Mouse (Mus musculus) cerebral cortex, adult 2 months (tissue): ENCODE measurements around the gene Nfic.

Experiments used
- WGBS: fragments of 180-500 bp; shearing (Covaris S2); methylation state at CpG from one replicate; pipeline ENCODE4 v1.1.7; 2018; 5-methylcytosine and 5-hydroxymethylcytosine counted together

The Nfic gene

DNA sequence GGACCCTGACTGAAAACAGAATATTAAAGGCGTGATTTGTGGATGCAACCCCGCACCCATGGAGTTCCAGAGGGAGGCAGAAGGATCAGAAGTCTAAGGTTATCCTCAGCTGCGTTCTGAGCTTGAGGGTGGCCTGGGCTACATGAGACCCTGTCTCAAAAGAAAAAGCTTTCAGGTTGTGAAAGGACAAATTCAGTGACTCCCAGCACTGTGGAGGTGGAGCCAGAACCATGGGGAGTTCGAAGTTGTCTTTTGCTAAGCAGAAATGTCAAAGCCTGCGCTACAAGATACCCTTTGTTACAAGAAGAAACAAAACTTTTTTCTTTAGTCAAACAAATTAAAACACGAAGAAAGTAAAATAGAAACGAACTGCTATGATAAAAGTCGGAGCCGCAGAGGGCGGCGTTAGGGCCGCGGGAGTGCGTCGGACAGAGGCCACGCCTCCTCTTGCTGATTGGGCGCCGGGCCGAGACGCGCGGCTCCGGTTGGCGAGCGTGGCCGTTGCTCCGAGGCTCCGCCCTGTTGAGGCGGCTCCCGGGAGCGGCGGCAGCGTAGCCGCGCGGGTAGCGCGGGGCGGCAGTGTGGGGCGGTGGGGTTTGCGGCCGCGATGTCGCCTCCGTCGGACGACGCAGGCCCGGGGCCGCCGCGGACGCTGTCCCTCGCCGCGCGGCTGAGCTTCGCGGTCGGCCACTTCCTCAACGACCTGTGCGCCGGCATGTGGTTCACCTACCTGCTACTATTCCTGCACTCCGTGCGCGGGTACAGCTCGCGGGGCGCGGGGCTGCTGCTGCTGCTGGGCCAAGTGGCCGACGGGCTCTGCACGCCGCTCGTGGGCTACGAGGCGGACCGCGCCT is 98.2 kb downstream of the Nfic start, which contains the start of gene Mfsd12:
Gene Mfsd12, plus strand, starts transcription at position 501 of the 854 bp plus-strand sequence.
- 2% methylated on average over 79 of the region's 79 CpGs for WGBS

DNA sequence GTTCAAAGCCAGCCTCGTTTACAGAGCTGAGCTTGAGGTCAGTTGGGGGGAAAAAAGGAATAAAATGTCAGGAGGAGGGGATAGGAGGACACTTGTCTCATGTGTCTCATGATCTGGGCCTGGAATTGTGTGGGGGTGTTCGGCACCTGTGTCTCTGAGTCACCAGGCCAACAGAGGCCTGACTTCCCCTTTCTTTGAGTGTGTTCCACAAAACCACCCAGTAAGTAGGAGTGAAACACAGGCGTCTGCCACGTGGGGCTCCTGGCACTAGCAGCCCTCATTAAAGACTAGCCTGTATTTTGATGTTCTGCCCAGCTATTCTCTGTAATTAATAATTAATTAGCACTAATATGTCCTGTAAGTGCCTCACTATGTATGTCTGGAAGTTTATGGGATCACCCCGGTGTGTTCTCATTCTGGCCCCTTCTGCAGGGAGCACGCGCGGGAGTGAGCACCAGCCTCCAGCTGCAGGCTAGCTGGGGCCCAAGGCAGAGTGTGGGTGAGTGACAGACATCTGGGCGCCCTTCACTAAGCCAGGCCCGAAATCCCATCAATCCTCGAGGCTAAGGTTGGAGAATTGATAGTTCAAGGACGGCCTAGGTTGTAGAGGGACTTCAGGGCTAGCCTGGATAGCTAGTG is 99.0 kb downstream of the Nfic start:
- WGBS: 51% methylated on average over 12 of the region's 12 CpGs

DNA sequence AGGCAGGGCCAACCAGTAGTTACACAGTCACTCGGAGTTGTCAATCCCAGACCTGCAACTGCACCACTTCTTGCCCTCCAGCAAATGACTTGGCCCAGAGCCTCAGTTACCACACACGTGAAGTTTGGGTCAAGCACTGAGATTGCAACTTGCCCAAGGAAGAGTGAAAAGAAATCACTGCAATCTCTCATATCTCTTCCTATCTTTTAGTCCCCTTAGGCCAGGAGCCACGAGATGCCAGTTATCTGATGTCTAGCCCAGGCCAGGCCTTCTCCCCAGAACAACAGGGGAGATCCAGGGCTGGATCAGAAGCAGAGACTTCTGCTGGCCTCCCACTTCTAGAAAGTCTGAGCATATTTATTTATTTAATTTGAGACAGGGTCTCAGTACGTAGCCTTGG is 99.9 kb downstream of the Nfic start:
- 82% methylated on average over 4 of the region's 4 CpGs for WGBS

DNA sequence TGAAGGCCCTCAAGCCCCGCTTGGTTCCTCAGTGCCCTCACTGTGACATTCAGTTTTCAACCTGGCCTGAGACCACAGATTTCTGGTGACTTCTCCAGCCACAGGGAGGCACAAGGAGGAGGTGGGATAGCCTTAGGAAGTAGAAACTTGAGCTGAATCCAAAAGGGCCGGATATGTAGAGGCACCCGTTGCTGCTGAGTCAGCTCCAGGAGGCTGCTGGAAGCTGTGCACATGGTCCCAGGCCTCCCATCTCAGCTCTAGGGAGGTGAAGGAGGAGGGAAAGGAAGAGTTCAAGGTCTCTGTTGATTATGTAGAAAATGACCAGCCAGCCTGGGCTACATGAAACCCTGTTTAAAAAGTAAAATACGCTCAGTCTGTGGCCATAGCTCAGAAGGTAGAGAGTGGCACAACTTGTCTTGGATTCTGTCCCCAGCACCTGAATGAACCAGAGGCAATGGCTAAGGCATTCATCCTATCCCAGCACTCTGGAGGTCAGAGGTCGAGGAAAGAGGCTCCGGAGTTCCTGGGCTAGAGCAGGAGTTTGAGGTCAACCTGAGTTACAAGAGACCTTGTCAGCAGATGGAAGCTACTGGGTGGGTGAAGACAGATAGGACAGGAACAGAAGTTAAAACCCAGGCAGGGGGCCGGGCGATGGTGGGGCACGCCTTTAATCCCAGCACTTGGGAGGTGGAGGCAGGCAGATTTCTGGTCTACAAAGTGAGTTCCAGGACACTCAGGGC is 100.5 kb downstream of the Nfic start:
- 71% methylated on average over 9 of the region's 9 CpGs for WGBS

DNA sequence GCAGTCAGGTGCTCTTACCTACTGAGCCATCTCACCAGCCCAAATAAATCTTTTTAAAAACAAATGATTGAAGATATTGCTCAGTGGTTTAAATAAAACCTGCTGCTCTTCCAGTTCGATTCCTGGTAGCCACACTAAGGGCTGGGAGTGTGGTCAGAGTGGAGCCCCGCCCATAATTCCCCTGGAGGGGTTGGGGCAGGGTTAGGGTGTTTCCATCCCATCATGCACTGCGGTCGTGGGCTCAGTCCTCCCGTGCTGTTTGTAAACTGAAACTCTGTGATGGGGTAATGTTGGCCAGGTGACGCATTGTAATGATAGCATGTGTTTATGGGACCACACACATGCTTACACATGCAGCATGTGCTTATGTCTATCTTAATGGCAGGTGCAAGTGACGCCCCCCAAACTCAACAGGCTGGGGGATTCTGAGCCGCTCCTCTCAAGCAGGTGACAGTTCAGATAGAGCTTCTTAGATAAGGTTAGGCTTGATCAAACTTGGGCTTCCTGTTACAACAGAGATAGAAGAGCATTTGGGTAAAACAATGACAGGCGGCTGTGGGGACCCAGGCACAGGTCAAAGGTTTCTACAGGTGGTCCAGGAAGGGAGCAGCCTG is 103.7 kb downstream of the Nfic start:
- 33% methylated on average over 9 of the region's 9 CpGs for WGBS

DNA sequence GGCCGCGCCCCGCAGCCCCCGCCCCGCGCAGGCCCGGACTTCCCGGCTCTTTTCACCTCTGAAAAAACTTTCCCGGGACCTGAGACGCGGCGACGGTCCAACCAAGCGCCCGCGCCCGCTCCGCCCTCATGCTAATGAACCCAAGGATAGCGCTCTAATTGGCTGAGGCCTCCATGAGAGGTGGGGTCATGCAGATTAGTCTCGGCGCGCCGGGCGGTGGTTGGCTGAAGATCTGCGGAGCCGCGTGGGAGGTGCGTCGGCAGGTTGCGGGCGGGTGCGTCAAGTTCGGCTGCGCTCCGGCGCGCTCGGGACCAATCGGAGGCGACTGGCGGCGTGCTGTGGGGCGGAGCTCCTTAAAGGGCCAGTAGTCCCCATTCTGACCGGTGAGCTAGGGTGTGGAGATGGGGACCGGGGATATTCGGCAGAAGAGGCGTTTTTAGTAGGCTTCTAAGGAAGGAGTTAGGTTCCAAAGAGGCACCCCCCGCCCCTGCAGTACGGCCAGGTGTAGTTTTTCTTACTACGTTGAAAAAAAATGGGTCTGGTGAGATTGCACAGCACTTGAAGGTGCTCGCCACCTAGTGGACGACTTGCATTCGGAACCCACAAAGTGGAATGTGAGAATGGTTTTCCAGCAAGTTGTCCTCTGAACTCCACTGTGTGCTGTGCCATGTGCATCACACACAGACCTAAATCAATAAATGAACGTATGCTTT is 104.9 kb downstream of the Nfic start, which contains the start of gene Hmg20b:
Gene Hmg20b, minus strand, starts transcription at position 130 of the 713 bp plus-strand sequence.
- WGBS: under 1% methylated on average over 54 of the region's 54 CpGs

DNA sequence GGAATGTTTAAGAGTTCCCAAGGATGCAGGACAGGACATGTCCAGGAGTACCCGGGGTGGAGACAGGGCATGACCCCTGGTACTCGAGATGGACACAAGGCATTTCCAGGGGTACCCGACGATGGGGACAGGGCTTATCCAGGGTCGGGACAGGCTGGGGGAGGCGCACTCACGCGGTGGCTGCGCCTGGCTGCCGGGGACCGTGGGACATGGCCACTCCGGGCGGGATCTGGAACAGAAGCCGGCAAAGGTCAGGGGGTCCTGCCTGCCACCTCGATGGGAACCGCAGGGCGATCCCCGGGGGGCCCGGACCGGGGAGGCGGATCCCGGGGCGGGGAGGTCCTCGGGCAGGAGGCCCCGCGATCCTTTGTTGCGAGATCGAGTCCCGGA is 105.5 kb downstream of the Nfic start:
- WGBS: under 1% methylated on average over 29 of the region's 29 CpGs

DNA sequence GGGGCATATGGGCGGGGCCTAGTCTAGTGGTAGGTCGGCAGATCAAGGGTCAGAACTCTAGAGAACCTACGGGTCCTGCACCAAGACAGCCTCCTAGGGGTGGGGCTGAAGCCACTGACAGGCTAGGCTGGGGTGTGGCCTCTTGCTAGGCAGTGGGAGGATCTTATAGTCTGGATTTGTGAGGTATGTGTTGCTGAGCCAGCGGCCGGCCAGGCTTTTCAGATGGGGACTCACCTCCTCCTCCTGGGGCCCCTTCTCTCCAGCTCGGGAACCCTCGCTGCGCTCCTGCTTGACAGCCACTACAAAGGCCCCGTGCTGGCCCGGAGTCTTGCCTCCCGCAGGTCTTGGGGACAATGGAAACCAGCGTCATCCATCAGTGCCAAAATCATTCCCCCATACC is 106.3 kb downstream of the Nfic start:
- 19% methylated on average over 12 of the region's 12 CpGs for WGBS

DNA sequence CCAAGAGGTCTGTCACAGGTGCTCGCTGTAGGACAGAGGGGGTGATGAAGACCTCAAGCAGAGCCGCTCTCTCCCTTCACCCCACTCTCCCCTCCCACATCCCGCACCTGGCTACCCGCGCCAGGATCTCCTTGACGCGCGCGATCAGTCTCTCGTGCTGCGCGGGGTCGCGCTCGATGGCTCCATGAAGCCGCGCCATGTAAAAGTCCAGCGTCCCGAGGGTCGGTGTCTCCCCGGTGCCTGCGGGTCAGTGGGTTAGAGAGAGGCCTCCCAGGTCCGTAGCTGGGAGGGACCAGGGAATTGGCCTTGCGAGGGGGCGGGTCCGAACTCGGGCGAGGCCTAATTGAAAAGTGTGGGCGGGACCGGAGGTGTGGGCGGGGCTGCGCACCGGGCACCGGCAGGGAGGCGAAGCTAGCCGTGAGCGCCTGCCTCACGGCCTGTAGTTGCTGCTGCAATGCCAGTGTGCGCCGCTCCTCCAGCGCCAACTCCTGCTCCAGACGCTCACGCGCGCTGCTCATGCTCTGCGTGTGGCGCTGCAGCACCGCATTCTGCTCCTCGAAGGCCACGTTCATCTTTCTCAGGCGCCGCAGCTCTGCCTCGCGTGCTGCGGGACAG is 108.9 kb downstream of the Nfic start:
- 22% methylated on average over 55 of the region's 55 CpGs for WGBS
